Mouse (Mus musculus): ENCODE results near the gene Phc1. TPM values are rescaled to one million over a fixed set of nuclear protein-coding genes. Genes with fewer than 3 reads are reported as not detected.
A peak's percentile ranks its signal among the peaks of the same experiment; 100 is the strongest.
"Not testable (repeated sequence)": the region's sequence is repeated elsewhere in the genome, so short reads cannot be mapped to it uniquely, and the experiment has no call there.

Gene Phc1
- total RNA-seq (2017), result 4.1 to 7.6 TPM (median 6.6 TPM) in 3 replicates

- ATAC-seq (replicated peaks; ENCODE audit: insufficient number of reproducible peaks, low FRiP score, low TSS enrichment, poor library complexity, severe bottlenecking), result peak; percentile 48; the same call in 1 of the 2 replicates
Observed at GRCm38 (mm10) chr6:122340349-122341000, at the start of gene Phc1. Gene Phc1 (minus strand): TSS chr6:122340561.

DNA sequence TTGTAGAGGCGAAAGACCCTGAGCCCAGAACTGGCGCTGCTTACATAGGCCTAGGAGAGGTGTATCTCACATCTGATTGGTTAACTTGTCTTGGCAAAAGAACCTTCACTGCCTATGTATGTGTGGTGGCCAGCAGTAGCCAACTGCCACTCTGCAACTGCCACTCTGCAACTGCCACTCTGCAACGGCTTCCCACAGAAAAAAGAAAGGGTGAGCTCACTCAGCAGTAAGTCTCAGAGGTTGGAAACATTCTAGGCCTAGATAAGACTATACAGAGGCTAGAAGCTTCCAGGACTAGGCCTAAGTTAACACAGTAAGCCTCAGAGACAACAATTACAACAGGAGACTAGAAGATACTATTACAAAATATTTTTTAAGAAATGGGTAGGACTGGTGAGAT lies 49.6 kb upstream of the Phc1 start:
- ATAC-seq (replicated peaks; ENCODE audit: insufficient number of reproducible peaks, low FRiP score, low TSS enrichment, poor library complexity, severe bottlenecking), result not testable (repeated sequence)

GRCm38 (mm10) chr6:122387177-122388028 lies 47.0 kb upstream of the Phc1 start:
- ATAC-seq (replicated peaks; ENCODE audit: insufficient number of reproducible peaks, low FRiP score, low TSS enrichment, poor library complexity, severe bottlenecking), result not testable (repeated sequence)

- ATAC-seq (replicated peaks; ENCODE audit: insufficient number of reproducible peaks, low FRiP score, low TSS enrichment, poor library complexity, severe bottlenecking), result no peak
Observed at GRCm38 (mm10) chr6:122385724-122386123, 45.4 kb upstream of the Phc1 start.

DNA sequence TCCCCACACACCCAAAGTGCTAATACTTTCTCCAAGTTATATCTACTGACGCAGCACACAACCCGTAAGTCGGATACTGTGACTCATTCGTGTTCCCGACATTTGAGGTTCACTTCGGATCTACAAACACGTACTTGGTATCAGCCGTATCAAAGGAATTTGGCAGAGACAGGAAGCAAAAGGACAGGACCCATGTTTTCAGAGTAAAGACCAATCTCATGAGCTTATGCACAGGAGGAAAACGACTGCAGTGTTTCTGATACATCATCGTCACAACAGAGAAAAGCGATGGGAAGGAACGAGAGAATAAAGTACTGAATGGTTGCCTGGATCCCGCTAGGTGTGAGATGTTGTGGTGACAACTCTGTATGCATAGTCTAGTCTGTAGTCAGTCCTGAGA lies 44.5 kb upstream of the Phc1 start:
- ATAC-seq (replicated peaks; ENCODE audit: insufficient number of reproducible peaks, low FRiP score, low TSS enrichment, poor library complexity, severe bottlenecking), result no peak

- ATAC-seq (replicated peaks; ENCODE audit: insufficient number of reproducible peaks, low FRiP score, low TSS enrichment, poor library complexity, severe bottlenecking), result no peak
Observed at GRCm38 (mm10) chr6:122383211-122383610, 42.9 kb upstream of the Phc1 start.

- ATAC-seq (replicated peaks; ENCODE audit: insufficient number of reproducible peaks, low FRiP score, low TSS enrichment, poor library complexity, severe bottlenecking), result no peak
Observed at GRCm38 (mm10) chr6:122382046-122382445, 41.7 kb upstream of the Phc1 start.

DNA sequence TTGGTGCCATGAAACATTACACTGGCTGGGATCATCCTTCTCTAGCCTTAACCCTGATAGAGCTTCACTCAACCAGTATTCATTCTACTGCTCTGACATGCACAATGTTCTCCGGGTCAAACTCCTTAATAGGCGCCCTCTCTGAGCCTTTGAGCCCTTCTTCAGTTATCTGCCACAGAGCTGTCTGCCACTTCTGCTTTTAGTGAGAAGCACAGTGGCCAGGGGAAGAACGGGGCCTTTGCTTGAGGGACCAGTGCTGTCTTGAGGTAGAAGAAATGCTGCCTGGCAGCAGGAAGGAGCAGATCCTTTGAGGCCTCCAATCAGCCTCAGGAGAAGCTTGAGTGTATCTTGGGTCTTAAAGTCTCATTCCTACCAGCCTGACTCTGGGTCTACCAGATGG lies 27.9 kb upstream of the Phc1 start:
- no peak for ATAC-seq (replicated peaks; ENCODE audit: insufficient number of reproducible peaks, low FRiP score, low TSS enrichment, poor library complexity, severe bottlenecking)

- no peak for ATAC-seq (replicated peaks; ENCODE audit: insufficient number of reproducible peaks, low FRiP score, low TSS enrichment, poor library complexity, severe bottlenecking)
Observed at GRCm38 (mm10) chr6:122366976-122367375, 26.6 kb upstream of the Phc1 start.

DNA sequence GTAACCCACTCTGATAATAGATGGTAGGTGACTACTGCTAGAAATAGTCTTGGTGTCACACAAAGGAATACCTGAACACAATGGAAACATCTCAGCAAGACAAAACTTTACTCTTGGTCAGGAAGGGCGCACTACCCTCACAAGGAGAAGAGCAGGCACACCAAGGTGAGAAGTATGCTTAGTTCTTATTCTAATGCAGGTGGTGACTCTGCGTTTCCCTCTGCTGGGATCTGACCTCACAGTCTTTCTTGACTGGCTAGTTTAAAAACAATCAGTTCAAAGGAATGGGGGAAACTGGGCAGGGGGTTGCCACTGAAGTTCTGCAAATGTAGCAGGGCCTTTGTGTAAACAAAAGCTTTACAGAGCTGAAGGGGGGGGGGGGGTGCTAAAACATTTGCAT lies 25.9 kb upstream of the Phc1 start:
- ATAC-seq (replicated peaks; ENCODE audit: insufficient number of reproducible peaks, low FRiP score, low TSS enrichment, poor library complexity, severe bottlenecking), result no peak

- ATAC-seq (replicated peaks; ENCODE audit: insufficient number of reproducible peaks, low FRiP score, low TSS enrichment, poor library complexity, severe bottlenecking), result no peak
Observed at GRCm38 (mm10) chr6:122365706-122366105, 25.3 kb upstream of the Phc1 start.

DNA sequence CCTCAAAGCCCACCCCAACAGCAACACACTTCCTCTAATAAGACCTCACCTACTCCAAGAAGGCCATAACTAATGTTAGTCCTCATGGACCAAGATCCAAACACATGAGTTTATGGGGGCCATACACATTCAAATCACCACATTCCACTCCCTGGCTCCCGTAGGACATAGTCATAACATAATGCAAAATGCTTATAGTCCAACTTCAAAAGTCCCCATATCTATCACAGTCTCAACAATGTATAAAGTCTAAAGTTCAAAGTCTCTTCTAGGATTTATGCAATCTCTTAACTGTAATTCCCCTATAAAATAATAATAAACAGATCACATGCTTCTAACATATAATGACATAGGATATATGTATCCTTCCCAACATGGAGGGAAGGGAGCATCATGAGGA lies 16.7 kb upstream of the Phc1 start:
- ATAC-seq (replicated peaks; ENCODE audit: insufficient number of reproducible peaks, low FRiP score, low TSS enrichment, poor library complexity, severe bottlenecking), result no peak

DNA sequence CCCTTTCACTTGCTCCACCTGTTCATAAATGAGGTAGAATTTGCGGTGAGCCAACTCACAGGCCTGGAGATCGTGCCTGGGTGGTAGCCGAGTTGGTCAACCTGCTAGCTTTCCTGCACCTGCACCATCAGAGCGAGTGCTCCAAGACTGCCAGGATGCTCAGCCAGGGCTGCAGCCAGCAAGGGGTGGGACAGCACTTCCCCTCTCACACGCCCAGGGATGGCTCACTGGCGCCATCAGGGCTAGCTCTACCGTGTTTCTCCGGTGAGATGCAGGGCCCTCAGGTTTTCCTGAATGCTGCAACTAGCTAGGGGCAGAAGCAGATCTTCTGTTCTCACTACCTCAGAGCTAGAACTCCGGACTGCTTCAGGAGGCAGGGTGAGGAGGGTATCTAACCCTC lies 15.5 kb upstream of the Phc1 start:
- no peak for ATAC-seq (replicated peaks; ENCODE audit: insufficient number of reproducible peaks, low FRiP score, low TSS enrichment, poor library complexity, severe bottlenecking)

- not testable (repeated sequence) for ATAC-seq (replicated peaks; ENCODE audit: insufficient number of reproducible peaks, low FRiP score, low TSS enrichment, poor library complexity, severe bottlenecking)
Observed at GRCm38 (mm10) chr6:122347326-122347725, 7.0 kb upstream of the Phc1 start.

GRCm38 (mm10) chr6:122346399-122346798 lies 6.0 kb upstream of the Phc1 start:
- no peak for ATAC-seq (replicated peaks; ENCODE audit: insufficient number of reproducible peaks, low FRiP score, low TSS enrichment, poor library complexity, severe bottlenecking)

- ATAC-seq (replicated peaks; ENCODE audit: insufficient number of reproducible peaks, low FRiP score, low TSS enrichment, poor library complexity, severe bottlenecking), result no peak
Observed at GRCm38 (mm10) chr6:122345731-122346130, 5.4 kb upstream of the Phc1 start.

- ATAC-seq (replicated peaks; ENCODE audit: insufficient number of reproducible peaks, low FRiP score, low TSS enrichment, poor library complexity, severe bottlenecking), result no peak
Observed at GRCm38 (mm10) chr6:122344386-122345116, 4.2 kb upstream of the Phc1 start.

DNA sequence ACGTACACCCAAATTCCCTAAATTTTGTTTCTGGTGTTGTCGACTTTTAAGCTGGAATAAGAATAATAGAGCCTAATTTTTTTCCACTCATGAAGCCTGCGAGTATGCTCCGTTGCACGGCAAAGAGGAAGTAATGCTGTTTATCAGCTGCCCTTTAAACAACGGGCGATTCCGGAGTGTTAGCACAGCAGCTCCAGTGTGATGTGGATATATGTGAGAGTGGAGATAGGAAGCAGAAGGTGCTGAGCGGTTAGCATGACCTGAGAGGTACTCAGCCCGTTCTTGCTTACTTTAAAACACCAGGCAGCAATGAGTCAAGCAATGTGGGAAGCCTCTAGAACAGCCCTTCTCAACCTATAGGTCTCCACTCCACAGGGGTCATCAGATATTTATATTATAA lies 3.4 kb upstream of the Phc1 start:
- ATAC-seq (replicated peaks; ENCODE audit: insufficient number of reproducible peaks, low FRiP score, low TSS enrichment, poor library complexity, severe bottlenecking), result no peak

DNA sequence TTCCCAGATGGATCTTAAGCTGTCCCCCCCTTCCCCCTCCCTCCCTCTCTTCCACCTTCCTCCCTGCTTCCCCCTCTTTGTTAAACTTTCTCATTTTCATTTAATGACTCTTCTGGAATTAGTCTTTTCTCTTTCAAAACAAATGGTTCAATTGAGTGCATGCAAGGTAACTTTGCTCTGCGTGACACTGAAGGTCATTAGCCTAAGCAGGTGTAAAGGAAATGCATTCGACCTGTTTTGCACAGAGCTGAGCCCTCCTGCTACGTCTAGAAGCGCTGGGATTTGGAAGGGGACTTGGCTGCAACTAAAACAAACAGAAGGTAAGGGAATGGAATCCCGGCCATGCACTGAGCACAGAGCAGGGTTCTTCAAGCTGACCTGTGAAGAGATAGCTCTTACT lies 1.8 kb upstream of the Phc1 start:
- no peak for ATAC-seq (replicated peaks; ENCODE audit: insufficient number of reproducible peaks, low FRiP score, low TSS enrichment, poor library complexity, severe bottlenecking)
